Mouse (Mus musculus) heart, embryonic 12.5 days (tissue): ENCODE data around the gene Mat2b. TPM values are rescaled to one million over a fixed set of nuclear protein-coding genes. Genes with fewer than 3 reads are reported as not detected.

Experiments
- ATAC-seq: fragments of 200-750 bp; cut with Nextera tagmentation; 2 replicates; pipeline ENCODE4 v1.8.0; 2017; ENCODE audit warnings: moderate TSS enrichment, moderate library complexity; ENCODE audit not compliant: insufficient number of reproducible peaks, low FRiP score
- H3K27ac ChIP-seq: fragments of 300-500 bp; sonication (generic); 2 replicates; pipeline ENCODE4 v1.5.1; 2016; ENCODE audit warnings: mild to moderate bottlenecking, moderate library complexity; ENCODE audit not compliant: poor library complexity, severe bottlenecking
- H3K27me3 ChIP-seq: fragments of 300-500 bp; sonication (generic); replicated peaks from 2 replicates; pipeline ENCODE4 v1.6.1; 2016; ENCODE audit warnings: mild to moderate bottlenecking, moderate library complexity
- H3K36me3 ChIP-seq: fragments of 300-500 bp; sonication (generic); 2 replicates; pipeline ENCODE4 v1.6.1; 2016; ENCODE audit warnings: mild to moderate bottlenecking, moderate library complexity
- H3K4me1 ChIP-seq: fragments of 300-500 bp; sonication (generic); replicated peaks from 2 replicates; pipeline ENCODE4 v1.6.1; 2016; ENCODE audit warnings: mild to moderate bottlenecking
- H3K4me2 ChIP-seq: fragments of 300-500 bp; sonication (generic); 2 replicates; pipeline ENCODE4 v1.6.1; 2016; ENCODE audit warnings: mild to moderate bottlenecking, moderate library complexity
- H3K4me3 ChIP-seq: fragments of 300-500 bp; sonication (generic); 2 replicates; pipeline ENCODE4 v1.5.1; 2016; ENCODE audit warnings: mild to moderate bottlenecking
- H3K9ac ChIP-seq: fragments of 300-500 bp; sonication (generic); 2 replicates; pipeline ENCODE4 v1.6.1; 2016; ENCODE audit warnings: mild to moderate bottlenecking, moderate library complexity
- H3K9me3 ChIP-seq: fragments of 300-500 bp; sonication (generic); replicated peaks from 2 replicates; pipeline ENCODE4 v1.6.1; 2016; ENCODE audit warnings: mild to moderate bottlenecking, moderate library complexity
- WGBS: fragments of 180-500 bp; shearing (Covaris S2); methylation state at CpG from one replicate; pipeline ENCODE4 v1.1.7; 2016; 5-methylcytosine and 5-hydroxymethylcytosine counted together
- polyA plus RNA-seq: library from polyadenylated mRNA; unstranded; fragments of >200 nt; fragmentation: Nextera tagmentation; extraction: Ambion mirVana; gene quantifications from 2 replicates; pipeline ENCODE4 v1.2.1, GENCODE M21; 2016

Gene Mat2b
- polyA plus RNA-seq, 1 experiment from 2014 or later = 113 TPM

DNA sequence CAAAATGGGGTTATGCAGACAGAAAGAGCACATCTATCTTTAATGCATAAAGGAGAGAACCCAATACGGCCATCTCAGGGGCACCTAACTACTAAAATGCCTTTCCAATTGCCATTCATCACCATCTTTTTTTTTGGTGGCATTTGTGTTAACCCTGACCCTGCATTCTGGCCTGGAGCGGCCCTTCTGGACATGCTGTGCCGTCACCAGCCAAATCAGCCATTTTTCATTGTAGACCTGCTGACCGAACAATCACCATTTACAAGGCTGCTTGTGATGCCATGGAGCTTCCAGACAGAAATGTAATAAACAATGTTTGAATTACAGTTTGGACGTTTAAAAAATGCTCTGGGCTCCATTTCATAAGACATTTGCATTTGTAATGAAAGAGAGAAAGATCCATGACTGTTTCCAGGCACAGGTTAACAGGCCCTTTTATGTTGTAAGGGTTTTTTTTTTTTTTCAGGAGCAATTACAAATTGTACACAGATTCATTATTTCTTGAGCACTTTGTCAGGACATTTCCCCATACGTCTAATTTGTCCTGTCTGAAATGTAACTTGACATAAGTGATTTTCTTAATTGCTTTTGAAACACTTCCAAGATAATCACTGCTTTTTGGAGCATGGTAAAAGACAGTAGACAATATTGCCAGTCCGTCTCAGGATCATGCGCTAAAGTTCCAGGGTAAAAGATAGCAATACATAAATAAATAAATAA lies 45.1 kb downstream of the Mat2b start:
- Histone ChIP-seq H3K4me3 (no peak overlapping the region), H3K9ac (no peak overlapping the region), H3K9me3 (no peaks in the 10 kb centered on the region), H3K4me1 (no peaks in the 10 kb centered on the region), H3K4me2 (no peak overlapping the region), H3K27ac (no peak overlapping the region), H3K27me3 (no peaks in the 10 kb centered on the region), H3K36me3 (no peaks in the 10 kb centered on the region)
- WGBS = 79% methylated on average over 8 of the region's 8 CpGs
- no peak for ATAC-seq

DNA sequence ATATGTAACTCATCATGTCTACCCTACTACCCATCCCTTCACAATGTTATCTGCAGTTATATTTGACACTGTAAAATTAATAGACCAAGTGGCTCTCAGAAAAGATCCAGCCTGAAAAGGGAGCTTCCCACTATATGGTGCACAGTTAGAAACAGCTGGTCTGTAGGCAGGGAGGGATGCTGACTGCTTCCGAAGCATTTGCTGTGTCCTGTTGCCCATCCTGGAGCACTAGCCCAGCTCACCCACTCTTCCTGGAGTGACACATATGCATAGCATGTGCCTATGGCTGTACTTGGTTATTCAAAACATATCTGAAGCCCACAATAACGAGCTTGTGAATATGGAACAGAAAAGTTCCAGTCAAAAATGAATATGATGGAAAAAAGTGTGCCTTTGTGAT lies 47.8 kb downstream of the Mat2b start:
- Histone ChIP-seq H3K4me2 (no peak overlapping the region), H3K27ac (no peak overlapping the region), H3K9me3 (no peaks in the 10 kb centered on the region), H3K9ac (no peak overlapping the region), H3K4me1 (no peaks in the 10 kb centered on the region), H3K4me3 (no peak overlapping the region), H3K27me3 (no peaks in the 10 kb centered on the region), H3K36me3 (no peaks in the 10 kb centered on the region)
- ATAC-seq = no peak
- WGBS = 56% methylated on average over 2 of the region's 2 CpGs

Other genes with a start within 250 kb of the Mat2b start
- gene Hmmr, start 38.2 kb upstream of the Mat2b start, polyA plus RNA-seq = 56.7 and 61.9 TPM in 2 replicates
- gene Nudcd2, start 38.5 kb upstream of the Mat2b start, polyA plus RNA-seq = 113 and 125 TPM in 2 replicates
- gene Ccng1, start 60.1 kb upstream of the Mat2b start, polyA plus RNA-seq = 148 and 154 TPM in 2 replicates